Mouse (Mus musculus) forelimb bud, embryonic 11.5 days (tissue): ENCODE results near the gene Stat5b.
A peak's percentile ranks its signal among the peaks of the same experiment; 100 is the strongest.
"Not testable (repeated sequence)": the region's sequence is repeated elsewhere in the genome, so short reads cannot be mapped to it uniquely, and the experiment has no call there.

Source experiments
- DNase-seq: peaks from one replicate; pipeline ENCODE4 v3.0.0-alpha.2; 2012; ENCODE audit warnings: low read depth, low spot score

Gene Stat5b

DNA sequence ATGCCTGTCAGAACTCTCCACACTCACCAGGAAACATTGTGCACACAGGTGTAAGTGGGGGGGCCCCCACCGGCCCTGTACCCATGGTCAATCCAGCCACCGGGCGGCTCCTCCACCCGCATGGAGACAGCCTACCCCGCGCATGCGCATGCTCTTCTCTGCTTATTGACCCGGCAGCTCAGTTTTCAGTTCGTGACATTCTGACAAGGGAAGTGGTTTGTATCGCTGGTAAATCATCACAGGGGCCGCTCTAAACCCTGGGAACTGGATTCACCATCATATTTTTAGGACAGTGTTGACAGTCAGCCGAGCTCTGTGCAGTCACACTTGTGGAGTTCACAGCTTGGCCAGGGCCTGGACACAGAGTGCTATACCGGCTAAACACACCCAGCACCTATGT, 36.0 kb downstream of the Stat5b start:
- DNase-seq = peak; percentile 40

DNA sequence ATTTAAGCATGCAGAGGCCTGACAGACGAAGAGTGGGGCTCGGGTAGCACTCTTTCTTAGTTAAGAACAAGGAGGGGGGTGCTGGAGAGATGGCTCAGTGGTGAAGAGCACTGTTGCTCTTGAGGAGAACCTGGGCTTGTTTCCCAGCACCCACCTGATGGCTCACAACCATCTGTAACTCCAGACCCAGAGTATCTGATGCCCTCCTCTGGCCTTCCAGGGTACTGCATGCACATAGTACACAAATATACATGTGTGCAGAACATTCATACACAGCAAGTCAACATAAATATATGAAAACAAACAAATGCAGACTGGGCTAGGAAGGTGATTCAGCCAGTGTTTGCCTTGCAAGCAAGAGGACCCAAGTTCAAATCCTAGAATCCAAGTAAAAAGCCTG, 39.4 kb downstream of the Stat5b start:
- DNase-seq = no peak

DNA sequence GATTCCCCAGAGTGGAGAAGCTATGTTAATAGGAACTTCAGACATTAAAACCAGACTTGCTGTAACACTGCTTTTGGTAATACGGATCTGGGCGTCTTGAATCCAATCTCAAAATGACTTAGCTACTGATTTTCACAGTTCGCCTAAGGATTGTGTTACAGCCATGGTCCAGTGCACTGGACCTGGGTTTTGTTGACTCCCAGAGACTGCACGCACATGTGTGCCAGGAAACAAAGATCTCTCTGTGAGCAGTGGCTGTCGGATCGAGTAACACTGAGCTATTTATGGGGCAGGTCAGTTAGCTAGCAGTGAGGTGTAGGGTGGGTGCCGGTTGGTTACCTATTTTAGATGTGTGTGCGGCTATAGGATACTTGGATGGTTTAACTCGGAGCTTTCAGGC, 40.0 kb downstream of the Stat5b start:
- peak; percentile 57 for DNase-seq

DNA sequence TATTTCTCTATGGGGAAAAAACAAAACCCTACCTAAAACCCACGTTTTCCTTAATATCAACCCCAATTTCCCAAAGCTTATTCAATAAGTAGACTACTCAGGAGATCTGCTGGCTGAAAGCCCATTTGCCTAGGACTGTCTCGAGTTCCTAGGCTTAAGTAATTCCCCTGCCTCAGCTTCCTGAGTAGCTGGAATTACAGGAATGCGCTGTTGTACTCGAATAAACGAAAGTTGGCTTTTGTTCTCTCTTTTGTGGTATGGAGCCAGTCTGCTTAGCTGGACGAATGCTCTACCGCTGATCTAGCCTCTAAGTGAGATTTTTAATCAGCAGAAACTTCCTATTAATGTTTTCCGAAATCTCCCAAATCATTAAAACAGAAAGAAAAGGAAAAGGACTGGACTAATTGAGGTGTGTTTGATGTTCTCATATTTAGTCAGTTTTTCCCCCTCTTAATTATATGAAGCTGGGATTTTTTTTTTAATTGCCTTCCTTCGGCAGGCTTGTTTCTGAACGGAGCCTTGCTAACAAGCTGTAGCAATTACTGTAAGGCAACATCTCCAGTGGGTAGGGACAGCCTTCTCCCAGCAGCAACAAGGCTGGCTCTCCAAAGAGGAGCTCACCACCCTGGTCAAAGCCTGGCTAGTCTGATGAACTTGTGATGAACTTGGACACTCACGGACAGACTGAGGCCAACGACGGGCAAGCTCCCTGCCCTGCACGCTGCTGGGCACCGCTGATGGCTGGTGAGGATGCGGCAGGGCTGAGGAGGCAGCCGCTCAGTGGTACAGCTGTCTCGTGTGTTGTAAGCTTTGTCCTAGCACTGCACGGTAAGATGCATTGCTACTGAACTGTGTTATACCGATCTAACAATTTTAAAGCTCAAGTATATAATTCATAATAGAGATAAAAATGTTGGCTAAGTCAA, 43.9 kb downstream of the Stat5b start:
- DNase-seq = no peak

DNA sequence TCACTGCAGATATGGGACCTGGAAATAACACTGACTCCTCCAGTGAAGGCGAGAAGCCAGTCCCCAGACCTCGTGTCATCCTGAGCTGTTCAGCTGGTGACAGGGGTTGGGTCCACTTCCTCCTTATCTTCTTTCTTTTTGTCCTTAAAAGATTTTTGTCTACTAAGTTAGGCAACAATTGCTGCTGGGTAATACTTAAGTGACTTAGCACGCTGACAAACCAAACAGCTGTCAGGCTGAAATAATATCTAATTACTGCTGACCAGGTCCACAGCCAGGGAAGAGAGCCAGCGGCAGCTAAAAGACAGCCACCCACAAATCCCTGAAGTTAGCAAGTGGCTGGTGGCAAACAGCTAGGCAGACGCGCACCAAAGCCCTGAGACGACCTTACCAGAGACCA, 45.0 kb downstream of the Stat5b start:
- DNase-seq = no peak

DNA sequence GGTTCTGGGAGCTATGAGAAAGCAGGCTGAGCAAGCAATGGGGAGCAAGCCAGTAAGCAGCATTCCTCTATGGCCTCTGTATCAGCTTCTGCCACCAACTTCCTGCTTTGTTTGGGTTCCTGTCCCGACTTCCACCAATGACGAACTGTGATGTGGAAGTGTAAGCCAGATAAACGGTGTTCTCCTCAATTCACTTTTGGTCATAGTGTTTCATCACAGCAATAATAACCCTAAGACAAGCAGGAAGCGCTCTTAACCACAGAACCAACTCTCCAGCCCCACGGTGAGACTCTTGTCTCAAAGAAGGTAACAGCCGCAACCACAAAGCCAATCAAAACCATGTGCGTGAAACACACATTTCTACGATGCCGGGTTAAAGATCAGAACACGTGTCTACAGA, 46.1 kb downstream of the Stat5b start:
- DNase-seq = no peak

DNA sequence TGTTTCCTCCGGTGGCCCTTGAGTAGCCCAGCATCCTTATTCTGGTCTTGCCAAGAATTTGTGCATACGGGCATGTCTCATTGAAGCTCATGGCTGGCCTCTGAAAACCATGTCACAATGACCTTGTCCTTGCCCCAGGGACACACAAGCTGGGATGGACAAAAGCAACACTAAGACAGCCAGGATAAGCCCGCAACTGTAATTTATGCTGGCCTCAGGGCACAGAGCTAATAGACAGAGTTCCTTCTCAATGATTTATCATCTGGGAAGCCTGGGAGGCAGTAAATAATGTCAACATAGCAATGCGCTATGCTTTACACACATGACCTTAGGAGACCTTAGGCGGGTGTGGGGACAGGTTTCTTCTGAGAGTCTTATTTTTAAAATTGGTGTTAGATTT, 51.1 kb downstream of the Stat5b start:
- no peak for DNase-seq

DNA sequence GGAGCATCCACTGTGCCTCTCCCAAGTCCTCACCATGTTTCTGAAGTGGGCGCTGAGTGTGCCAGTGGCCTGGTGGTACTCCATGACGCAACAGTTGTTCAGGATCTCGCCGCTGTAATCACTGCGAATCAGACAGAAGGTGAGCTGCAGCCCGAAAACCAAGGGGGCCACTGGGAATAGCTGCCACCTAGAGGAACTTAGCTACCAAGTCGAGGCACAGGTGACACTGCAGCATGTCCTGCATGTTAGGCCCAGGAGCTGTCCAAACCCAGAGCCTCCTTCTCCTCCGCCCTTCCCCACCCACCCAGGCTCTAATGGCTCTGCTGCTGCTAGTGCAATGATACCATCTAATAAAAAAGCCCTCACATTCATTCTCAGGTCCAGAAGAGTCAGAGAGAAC, 53.9 kb downstream of the Stat5b start:
- DNase-seq = no peak

DNA sequence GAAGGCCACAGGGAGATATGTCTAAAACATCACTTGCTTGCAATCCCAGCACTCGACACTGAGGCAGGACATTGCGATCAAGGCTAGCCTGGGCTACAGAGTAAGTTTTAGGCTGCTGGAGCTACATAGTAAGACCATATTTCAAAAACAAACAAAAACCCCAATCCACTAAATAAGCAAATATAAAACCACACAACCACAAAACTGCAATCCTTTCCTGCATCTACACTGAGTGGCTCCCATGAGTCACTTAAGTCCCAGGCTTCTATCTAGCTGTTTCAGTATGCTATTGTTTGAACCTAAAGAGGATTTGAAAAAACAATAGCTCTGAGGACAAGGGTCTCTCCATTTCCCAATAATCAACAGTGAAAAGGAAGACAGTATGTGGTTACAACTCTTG, 55.1 kb downstream of the Stat5b start:
- DNase-seq = no peak

DNA sequence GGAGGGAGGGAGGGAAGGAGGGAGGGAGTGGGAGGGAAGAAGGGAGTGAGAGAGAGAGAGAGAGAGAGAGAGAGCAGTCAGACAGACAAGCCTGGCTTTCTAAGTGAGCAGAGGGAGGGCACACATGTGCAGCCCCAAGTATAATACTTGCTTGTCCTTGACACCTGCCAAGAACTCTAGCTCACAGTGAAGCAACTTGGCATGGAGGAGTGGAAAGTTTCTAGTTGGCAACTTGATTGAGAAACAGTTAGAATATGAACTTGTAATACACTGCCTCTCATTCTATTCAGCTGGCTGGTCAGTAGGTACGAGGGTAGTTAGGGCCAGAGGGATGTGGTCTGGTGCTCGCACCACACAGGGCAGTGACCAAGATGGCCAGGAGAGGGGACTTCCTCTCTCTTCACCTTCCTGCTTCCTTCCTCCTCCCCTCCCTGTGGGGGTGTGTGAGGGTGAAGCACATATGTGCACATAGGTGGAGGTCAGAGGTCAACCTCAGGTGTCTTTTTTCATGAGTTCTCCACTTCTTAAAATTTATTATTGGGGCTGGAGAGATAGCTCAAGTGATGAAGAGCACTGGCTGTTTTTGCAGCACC, 59.0 kb downstream of the Stat5b start:
- no peak for DNase-seq

DNA sequence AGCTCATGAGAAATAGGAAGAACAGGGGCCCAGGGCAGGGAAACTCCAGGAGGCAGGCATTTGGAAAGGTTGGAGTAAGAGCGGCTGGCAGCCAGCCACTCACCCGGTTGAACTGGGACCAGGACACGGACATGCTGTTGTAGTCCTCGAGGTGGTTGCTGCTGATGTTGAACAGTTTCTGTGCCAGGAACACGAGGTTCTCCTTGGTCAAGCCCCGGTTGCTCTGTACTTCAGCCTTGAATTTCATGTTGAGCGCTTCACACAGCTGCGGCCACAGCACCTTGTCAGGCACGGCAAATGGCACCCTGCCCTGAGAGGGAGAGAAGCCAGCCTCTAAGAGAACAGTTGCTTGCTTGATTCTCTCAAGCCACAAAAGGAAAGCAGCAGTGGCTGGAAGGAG, 59.9 kb downstream of the Stat5b start:
- not testable (repeated sequence) for DNase-seq

DNA sequence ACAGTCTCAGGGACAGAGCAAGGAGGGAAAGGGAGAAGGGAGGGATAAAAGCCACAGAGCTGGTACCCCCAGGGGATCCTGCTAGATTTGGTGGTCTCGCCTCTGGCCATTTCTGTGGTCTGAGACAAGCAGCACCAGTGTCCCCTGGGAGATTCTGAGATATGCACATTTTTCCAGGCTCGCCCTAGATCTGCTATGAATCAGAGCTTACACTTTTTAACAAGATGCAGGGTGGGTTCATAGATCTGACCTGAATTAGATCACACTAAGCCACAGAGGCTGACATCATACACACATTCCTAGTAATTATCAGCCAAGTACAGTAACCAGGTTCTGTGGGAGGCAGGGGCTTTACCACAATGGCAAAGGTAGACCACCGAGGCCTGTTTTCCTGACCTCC, 60.8 kb downstream of the Stat5b start:
- no peak for DNase-seq

DNA sequence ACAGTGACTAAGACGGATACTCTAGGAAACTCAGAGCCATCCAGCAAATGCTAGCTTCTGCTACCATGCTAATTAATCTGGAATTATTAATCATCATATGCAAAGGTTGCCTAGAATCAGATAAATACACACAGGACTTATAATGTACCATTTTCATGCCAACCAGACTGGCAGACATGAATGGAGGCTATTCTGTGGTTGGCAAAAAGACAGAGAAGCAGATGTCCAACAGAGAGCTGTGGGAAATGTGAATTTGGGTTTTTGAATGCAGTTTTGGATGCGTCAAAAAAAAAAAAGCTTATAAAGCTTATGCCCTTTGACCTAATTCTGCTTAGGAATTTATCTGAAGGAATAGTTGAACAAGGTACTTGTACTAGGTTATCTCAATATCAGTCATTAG, 64.8 kb downstream of the Stat5b start:
- no peak for DNase-seq

DNA sequence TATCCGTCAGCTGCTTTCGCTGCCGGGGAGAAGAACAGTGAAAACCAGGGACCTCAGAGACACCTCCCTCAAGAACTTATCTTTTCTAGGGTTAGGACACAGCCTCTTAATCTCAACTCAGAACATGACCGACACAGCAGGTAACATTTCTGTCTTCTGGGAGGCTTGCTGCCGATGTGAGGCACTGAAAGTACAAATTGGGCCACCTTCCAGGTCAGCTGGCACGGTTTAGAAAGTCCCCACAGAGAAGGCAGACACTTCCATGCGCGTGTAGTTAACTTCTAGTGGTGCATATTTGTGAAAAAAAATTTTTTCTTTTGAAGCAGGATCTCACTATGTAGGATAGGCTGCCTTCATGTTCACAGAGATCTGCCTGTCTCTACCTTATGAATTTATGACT, 66.2 kb downstream of the Stat5b start:
- no peak for DNase-seq

DNA sequence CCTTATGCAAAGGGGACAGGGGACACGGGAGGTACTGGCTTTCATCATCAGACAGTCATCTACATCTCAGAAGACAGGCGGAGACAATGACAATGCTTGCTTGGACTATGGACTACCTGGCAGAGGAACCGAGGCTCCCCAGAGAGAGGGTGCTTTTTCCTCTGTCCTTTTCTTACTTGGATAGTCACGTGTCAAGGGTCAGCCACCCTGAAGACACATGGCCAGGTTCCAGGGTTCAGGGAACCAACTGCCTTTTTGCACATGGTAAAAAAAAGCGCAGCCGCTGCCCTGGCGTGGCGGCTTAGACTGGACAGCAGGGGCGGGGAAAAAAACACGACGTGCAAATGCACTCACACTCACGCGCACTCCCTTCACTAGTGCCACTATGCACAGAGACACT, 68.0 kb downstream of the Stat5b start:
- DNase-seq = no peak

DNA sequence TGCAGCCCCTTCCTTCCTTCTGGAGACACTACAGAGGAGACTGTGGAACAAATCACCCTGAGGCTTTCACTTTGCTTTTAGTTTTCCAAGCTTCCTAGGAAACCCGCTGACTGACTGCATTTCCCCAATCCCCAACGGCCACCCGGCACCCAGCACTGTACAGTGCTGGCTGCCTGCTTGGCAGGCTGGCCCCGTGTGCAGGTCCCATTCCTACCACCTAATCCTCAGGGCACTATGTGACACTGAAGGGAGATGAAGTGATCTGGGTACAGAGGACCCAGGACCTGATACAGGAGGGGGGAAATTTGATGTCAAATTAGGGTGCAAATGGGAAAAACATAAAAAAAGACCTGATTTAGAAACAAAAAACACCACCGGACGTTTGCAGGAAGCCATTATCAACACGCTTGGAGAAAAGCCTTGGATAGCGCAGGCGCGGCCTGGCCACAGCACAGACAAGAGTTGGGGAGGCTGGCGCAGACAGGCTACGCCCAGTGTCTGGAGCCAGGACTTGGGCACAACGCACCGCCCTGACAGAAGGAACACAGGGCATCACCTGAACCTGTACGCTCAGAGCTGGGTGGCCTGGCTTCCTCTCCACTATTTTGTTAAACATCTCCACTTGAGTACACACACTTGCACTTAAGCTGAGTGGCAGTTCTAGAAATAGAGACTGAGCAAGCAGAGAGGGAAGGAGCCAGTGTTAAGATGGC, 68.6 kb downstream of the Stat5b start:
- no peak for DNase-seq

DNA sequence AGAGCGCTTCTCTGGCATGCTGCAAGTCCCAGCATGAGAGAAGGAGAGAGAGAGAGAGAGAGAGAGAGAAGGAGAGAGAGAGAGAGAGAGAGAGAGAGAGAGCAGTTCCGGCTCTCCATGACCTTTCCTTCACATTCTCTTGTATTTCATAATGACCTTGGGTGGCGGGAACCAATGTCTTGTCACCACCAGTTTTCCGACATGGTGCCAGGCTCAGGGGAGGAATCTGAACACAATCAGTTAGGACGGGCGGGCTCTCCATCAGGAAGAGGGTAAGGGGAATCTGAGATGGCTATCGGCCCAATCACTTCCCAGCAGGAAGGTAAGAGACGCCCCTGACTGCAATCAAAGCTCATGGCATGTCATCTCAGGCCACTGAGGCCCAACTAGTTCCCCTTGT, 70.3 kb downstream of the Stat5b start:
- DNase-seq = no peak

DNA sequence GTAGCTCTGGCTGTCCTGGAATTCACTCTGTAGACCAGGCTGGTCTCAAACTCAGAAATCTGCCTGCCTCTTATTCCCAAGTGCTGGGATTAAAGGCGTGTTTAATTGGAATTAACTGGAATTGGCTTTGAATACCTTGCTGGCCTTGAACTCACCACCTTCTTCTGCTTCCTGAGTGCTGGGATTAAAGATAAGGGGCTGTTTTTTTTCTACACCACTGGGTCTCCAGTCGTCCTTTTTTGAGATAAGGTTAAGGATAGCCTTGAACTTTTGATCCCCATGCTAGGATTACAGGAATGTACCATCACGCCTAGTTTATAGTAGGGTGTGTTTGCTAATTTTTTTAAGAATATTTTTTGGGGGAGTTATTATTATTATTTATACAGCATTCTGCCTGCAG, 72.5 kb downstream of the Stat5b start:
- DNase-seq = no peak

DNA sequence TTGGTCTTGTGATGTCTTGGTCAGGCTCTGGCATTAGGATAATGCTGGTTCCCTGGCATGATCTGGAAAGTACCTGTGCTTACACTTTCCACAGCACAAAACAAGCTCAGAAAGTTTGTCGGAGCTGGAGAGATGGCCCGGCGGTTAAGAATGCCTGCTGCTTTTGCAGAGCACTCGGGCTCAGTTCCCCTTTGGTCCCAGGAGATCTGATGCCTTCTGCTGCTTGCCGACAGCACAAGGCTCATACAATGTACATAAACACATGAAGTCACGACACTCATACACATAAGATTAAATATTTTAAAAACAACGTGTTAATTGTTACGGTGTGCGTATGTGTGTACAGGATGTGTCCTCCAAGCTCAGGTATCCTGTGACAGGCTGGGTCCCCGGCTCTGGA, 74.6 kb downstream of the Stat5b start:
- no peak for DNase-seq

DNA sequence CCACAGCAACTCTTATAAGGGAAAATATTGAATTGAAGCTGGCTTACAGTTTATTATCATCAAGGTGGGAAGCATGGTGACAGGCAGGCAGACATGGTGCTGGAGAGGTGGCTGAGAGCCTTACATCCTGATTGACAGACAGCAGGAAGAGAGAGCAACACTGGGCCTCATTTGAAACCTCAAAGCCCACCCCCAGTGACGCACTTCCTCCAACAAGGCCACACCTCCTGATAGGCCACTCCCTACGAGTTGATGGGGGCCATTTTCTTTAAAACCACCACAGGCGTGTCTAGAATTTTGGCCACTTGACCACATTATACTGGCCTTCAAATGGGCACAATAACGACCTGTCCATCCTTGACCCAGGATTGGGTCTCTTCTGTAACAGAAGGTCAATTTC, 76.3 kb downstream of the Stat5b start:
- no peak for DNase-seq

DNA sequence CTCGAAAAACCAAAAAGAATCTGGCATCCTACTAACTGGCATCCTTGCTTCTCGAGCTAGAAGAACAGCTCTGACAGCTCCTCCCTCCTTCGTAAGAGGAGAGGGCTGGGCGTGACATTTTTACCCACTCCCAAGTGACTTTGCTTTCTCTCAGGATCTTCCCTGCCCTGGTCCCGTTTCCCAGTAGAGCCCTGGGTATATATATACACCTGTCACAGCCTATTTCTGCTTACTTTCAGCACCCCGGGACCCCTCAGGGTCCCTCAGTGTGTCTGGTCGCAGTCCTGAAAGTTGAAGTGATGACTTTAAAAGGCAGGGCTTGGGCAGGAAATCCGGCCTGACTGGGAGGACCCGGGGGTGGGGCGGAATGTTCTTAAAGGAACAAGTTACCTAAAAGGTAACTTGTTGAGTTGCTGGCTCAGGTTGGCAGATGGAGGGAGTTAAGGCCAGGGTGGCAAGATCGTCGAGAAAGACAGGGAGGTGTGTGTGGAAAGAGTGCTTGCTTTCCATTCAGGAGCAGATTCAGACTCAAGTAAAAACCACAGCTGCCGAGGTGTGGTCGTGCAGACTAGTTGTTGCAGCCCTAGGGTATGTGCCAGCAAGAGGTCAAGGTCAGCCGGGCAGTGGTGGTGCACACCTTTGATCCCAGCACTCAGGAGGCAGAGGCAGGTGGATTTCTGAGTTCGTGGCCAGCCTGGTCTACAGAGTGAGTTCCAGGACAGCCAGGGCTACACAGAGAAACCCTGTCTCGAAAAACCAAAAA, 79.7 kb downstream of the Stat5b start, which contains the start of gene Ghdc:
Gene Ghdc, minus strand, starts transcription at position 312 of the 763 bp plus-strand sequence.
- peak; percentile 42 for DNase-seq

DNA sequence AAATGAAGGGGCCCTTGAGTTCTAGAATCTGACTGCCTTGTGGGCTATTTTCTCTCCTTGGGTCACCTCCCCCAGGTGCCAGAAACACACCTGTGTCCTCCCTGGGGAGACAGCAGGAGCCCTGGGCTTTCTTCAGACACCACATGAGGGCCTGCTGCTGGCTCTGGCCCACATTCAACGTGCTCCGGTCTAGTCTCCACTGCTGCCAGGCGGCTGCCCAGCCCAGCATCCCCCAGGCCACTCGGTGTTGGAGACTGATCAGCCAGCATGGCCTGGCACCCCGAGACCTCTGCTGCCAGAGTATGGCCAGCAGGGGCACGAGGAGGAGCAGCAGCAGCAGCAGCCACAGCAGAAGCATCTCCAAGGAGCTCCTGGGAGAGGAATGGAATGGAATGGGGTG, 80.5 kb downstream of the Stat5b start:
- DNase-seq = no peak
